Mouse (Mus musculus): ENCODE results near the gene Spout1.

- TF ChIP-seq POLR2A (IDR thresholded peaks at IDR 0.05; ENCODE audit: borderline replicate concordance, low read depth, low read length) (no peak), CTCF (IDR thresholded peaks at IDR 0.05; ENCODE audit: low read depth, low read length) (no peak)
These were observed 27.0 kb upstream of the Spout1 start for GRCm38 (mm10) chr2:30205255-30205628.
